24 mouse cellular contexts compared by ENCODE assay signal in the genomic region with DNA sequence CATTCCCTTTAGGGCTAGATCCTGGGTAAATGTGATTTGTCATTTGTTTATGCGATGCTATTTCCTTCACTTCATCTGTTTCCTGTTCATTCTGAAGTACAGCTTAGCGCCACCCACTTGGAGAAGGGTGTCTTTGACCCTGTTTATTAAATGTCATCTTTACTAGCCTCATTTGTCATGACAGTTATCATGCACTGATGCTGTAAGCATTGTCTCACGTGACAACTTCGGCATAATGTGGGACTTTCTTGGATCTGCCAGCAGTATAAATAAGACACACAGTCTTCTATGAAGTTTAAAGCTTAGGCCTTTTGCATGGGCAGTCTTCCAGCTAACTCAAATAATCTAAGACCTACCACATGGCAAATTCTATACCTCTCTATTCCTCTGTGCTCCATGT.
DNase-seq lines count a peak whose midpoint lies in the region; ATAC-seq and TF ChIP-seq lines count a peak whose summit lies in the region.
"Had no signal": no experiment of that assay in that cellular context is flagged by ENCODE, and none has a peak within 500 bp of the region (broad histone marks: within the 10 kb centered on the region; RNA-seq: fewer than 3 reads in every experiment).

No protein-coding gene starts in this region.

- H3K4me3 ChIP-seq in lung, embryonic 14.5 days (ENCODE audit: low read depth, low read length) = no peak overlapping the region
- no peak overlapping the region for H3K4me3 ChIP-seq in lung, embryonic 16.5 days (ENCODE audit: low read length)
- H3K4me3 ChIP-seq in lung, adult 2 months (replicated peaks; ENCODE audit: extremely low read depth, low read depth, low read length) = no peak overlapping the region
- H3K4me3 ChIP-seq: embryonic facial prominence, embryonic 13.5 days; embryonic facial prominence, embryonic 15.5 days; erythroblast, embryonic 14.5 days; forebrain, embryonic 10.5 days; forebrain, embryonic 12.5 days had no signal

- no peak overlapping the region for H3K4me2 ChIP-seq in lung, embryonic 14.5 days
- H3K4me2 ChIP-seq in lung, embryonic 16.5 days (ENCODE audit: low read depth, low read length) = no peak overlapping the region
- H3K4me2 ChIP-seq: embryonic facial prominence, embryonic 13.5 days; embryonic facial prominence, embryonic 15.5 days; forebrain, embryonic 12.5 days had no signal

- TF ChIP-seq POLR2A in lung, adult 2 months (IDR thresholded peaks at IDR 0.05; ENCODE audit: borderline replicate concordance, extremely low read depth, low read depth, low read length) = no peak

- ATAC-seq in lung, embryonic 14.5 days (ENCODE audit: insufficient read depth) = peak; percentile 93
- peak; percentile 87 for ATAC-seq in lung, embryonic 16.5 days (ENCODE audit: low read depth)
- ATAC-seq: forebrain, embryonic 14.5 days had no signal

- DNase-seq in lung, embryonic 14.5 days = peak; percentile 81
- DNase-seq in lung, adult 18-20 months = no peak
- no peak for DNase-seq in lung, adult 2 months
- peak; percentile 13 for DNase-seq in lung, postnatal 10 days
- DNase-seq in lung, postnatal 36 days = no peak
- peak; percentile 30 for DNase-seq in retina, postnatal 1 day
- no peak for DNase-seq in retina, embryonic 14.5 days (ENCODE audit: low spot score)
- DNase-seq: adrenal gland, adult 2 months; adrenal gland, postnatal 10 days; adrenal gland, postnatal 25 days; cerebellum, adult 11 months; cerebellum, adult 18-20 months; cerebellum, adult 8-10 months; cerebellum, adult 9-11 months; cerebellum, postnatal 14 days; cerebellum, postnatal 36 days; embryo, embryonic 11 days had no signal

- no peaks in the 10 kb centered on the region for H3K36me3 ChIP-seq in lung, embryonic 14.5 days (ENCODE audit: insufficient read depth)
- no peaks in the 10 kb centered on the region for H3K36me3 ChIP-seq in lung, embryonic 16.5 days (ENCODE audit: control insufficient read depth, insufficient read depth, low read length)
- H3K36me3 ChIP-seq: embryonic facial prominence, embryonic 13.5 days; embryonic facial prominence, embryonic 15.5 days; forebrain, embryonic 10.5 days; forebrain, embryonic 12.5 days had no signal

- 44% methylated on average over 4 of the region's 4 CpGs for WGBS in lung, embryonic 14.5 days
- 40% methylated on average over 4 of the region's 4 CpGs for WGBS in lung, embryonic 16.5 days
- WGBS in lung, adult 2 months = 35% methylated on average over 4 of the region's 4 CpGs

- H3K4me1 ChIP-seq in lung, embryonic 14.5 days (ENCODE audit: insufficient read depth) = no peaks in the 10 kb centered on the region
- no peaks in the 10 kb centered on the region for H3K4me1 ChIP-seq in lung, embryonic 16.5 days (replicated peaks; ENCODE audit: control insufficient read depth, insufficient read depth, low read length)
- no peaks in the 10 kb centered on the region; the same call in 1 of the 2 replicates for H3K4me1 ChIP-seq in lung, adult 2 months (ENCODE audit: control insufficient read depth, insufficient read depth, low read length)
- H3K4me1 ChIP-seq: embryonic facial prominence, embryonic 13.5 days; forebrain, embryonic 10.5 days; forebrain, embryonic 12.5 days had no signal

- no peaks in the 10 kb centered on the region for H3K9me3 ChIP-seq in lung, embryonic 14.5 days (ENCODE audit: low read depth, low read length)
- no peaks in the 10 kb centered on the region for H3K9me3 ChIP-seq in lung, embryonic 16.5 days (ENCODE audit: control insufficient read depth, low read length)
- H3K9me3 ChIP-seq: embryonic facial prominence, embryonic 13.5 days; embryonic facial prominence, embryonic 15.5 days; forebrain, embryonic 10.5 days; forebrain, embryonic 12.5 days had no signal

- no peaks in the 10 kb centered on the region for H3K27me3 ChIP-seq in lung, embryonic 14.5 days (ENCODE audit: insufficient read depth, low read length)
- no peaks in the 10 kb centered on the region for H3K27me3 ChIP-seq in lung, embryonic 16.5 days (ENCODE audit: control insufficient read depth, insufficient read depth, low read depth, low read length)
- H3K27me3 ChIP-seq: embryonic facial prominence, embryonic 13.5 days; embryonic facial prominence, embryonic 15.5 days; forebrain, embryonic 12.5 days had no signal

- TF ChIP-seq CTCF in lung, embryonic 14.5 days (IDR thresholded peaks at IDR 0.05; ENCODE audit: low read depth) = no peak
- TF ChIP-seq CTCF in lung, adult 2 months (IDR thresholded peaks at IDR 0.05; ENCODE audit: insufficient read depth, low read length) = no peak

- H3K27ac ChIP-seq in lung, embryonic 14.5 days (ENCODE audit: low read depth) = no peak overlapping the region
- no peak overlapping the region for H3K27ac ChIP-seq in lung, embryonic 16.5 days (ENCODE audit: low read length)
- H3K27ac ChIP-seq: embryonic facial prominence, embryonic 13.5 days; embryonic facial prominence, embryonic 15.5 days; forebrain, embryonic 10.5 days; forebrain, embryonic 12.5 days had no signal

- H3K9ac ChIP-seq in lung, embryonic 14.5 days = no peak overlapping the region
- H3K9ac ChIP-seq in lung, embryonic 16.5 days (ENCODE audit: low read length) = no peak overlapping the region
- H3K9ac ChIP-seq: embryonic facial prominence, embryonic 13.5 days; embryonic facial prominence, embryonic 15.5 days; forebrain, embryonic 12.5 days had no signal

Comparison
In these comparisons a context has a peak if more than half of its experiments do, and no peak if none do; other contexts are left out.
1. DNase-seq: peak in lung, embryonic 14.5 days (single experiment), lung, postnatal 10 days (single experiment) and retina, postnatal 1 day (single experiment); none in lung, adult 18-20 months (0 of 2), lung, adult 2 months (single experiment), lung, postnatal 36 days (single experiment) and retina, embryonic 14.5 days (single experiment).